Mouse (Mus musculus) MEL (cell line): ENCODE data around the gene Rpl19. TPM values are rescaled to one million over a fixed set of nuclear protein-coding genes. Genes with fewer than 3 reads are reported as not detected.

Experiments used
- DNase-seq: peaks from one replicate; pipeline ENCODE4 v3.0.0; 2011; ENCODE audit warnings: low read depth, low spot score
- H3K27ac ChIP-seq: 2 replicates; pipeline ENCODE4 v1.5.1; 2012; ENCODE audit warnings: low read depth, mild to moderate bottlenecking, control low read depth, low read length, moderate library complexity; ENCODE audit not compliant: control insufficient read depth
- H3K27me3 ChIP-seq, 2 experiments: fragments of 150-350 bp in 1 of 2; sonication (generic) in 1 of 2; 2 replicates each; pipeline ENCODE4 v1.6.1; 2012; ENCODE audit warnings: low read length in 2 of 2, mild to moderate bottlenecking in 2 of 2, improper control_type of control experiment in 1 of 2, moderate library complexity in 1 of 2; ENCODE audit not compliant: insufficient read depth in 2 of 2, control insufficient read depth in 1 of 2
- H3K36me3 ChIP-seq, 2 experiments: 2 replicates each; pipeline ENCODE4 v1.6.1; 2012 to 2014; ENCODE audit warnings: low read length in 2 of 2, improper control_type of control experiment in 1 of 2, inconsistent platforms in 1 of 2, mild to moderate bottlenecking in 1 of 2; ENCODE audit not compliant: insufficient read depth in 2 of 2, control insufficient read depth in 1 of 2
- H3K4me1 ChIP-seq, 2 experiments: fragments of 150-350 bp in 1 of 2; sonication (generic) in 1 of 2; 2 replicates each; pipeline ENCODE4 v1.6.1; 2012; ENCODE audit warnings: low read length in 2 of 2, improper control_type of control experiment in 1 of 2, mild to moderate bottlenecking in 1 of 2; ENCODE audit not compliant: insufficient read depth in 2 of 2, control insufficient read depth in 1 of 2
- H3K4me3 ChIP-seq, 2 experiments: fragments of 150-350 bp in 1 of 2; sonication (generic) in 1 of 2; 2 replicates each; pipeline ENCODE4 v1.5.1; 2012; ENCODE audit warnings: low read depth in 2 of 2, low read length in 2 of 2, mild to moderate bottlenecking in 2 of 2, moderate library complexity in 2 of 2, control low read depth in 1 of 2, improper control_type of control experiment in 1 of 2; ENCODE audit not compliant: control insufficient read depth in 1 of 2, insufficient read depth in 1 of 2
- H3K79me2 ChIP-seq: 2 replicates; pipeline ENCODE4 v1.6.1; 2012; ENCODE audit warnings: mild to moderate bottlenecking, low read length, moderate library complexity; ENCODE audit not compliant: control insufficient read depth, poor library complexity, insufficient read depth
- H3K9ac ChIP-seq: 2 replicates; pipeline ENCODE4 v1.6.1; 2012; ENCODE audit warnings: low read depth, mild to moderate bottlenecking, control low read depth, low read length, moderate library complexity; ENCODE audit not compliant: control insufficient read depth, poor library complexity, severe bottlenecking
- H3K9me3 ChIP-seq: fragments of 150-350 bp; sonication (generic); replicated peaks from 2 replicates; pipeline ENCODE4 v1.6.1; 2012; ENCODE audit warnings: mild to moderate bottlenecking, low read length, improper control_type of control experiment, moderate library complexity; ENCODE audit not compliant: insufficient read depth
- CHD1 ChIP-seq: IDR thresholded peaks from 2 replicates; pipeline ENCODE4 v1.6.1; 2012; ENCODE audit warnings: low read depth, mild to moderate bottlenecking, inconsistent platforms, low read length, improper control_type of control experiment
- CTCF ChIP-seq, 3 experiments: IDR thresholded peaks in 2 of 3; conservative IDR thresholded peaks in 1 of 3; 2 replicates each; pipeline ENCODE4 v1.5.1; 2011 to 2012; ENCODE audit warnings: low read length in 3 of 3, low read depth in 2 of 3, mild to moderate bottlenecking in 2 of 3, improper control_type of control experiment in 1 of 3, inconsistent platforms in 1 of 3, mixed read lengths in 1 of 3, moderate library complexity in 1 of 3; ENCODE audit not compliant: control insufficient read depth in 1 of 3, insufficient read depth in 1 of 3, poor library complexity in 1 of 3, severe bottlenecking in 1 of 3
- EP300 ChIP-seq, 2 experiments: IDR thresholded peaks; 2 replicates each; pipeline ENCODE4 v1.6.1; 2011; ENCODE audit warnings: improper control_type of control experiment in 2 of 2, low read length in 2 of 2, low read depth in 1 of 2, mild to moderate bottlenecking in 1 of 2
- ETS1 ChIP-seq: IDR thresholded peaks from 2 replicates; pipeline ENCODE4 v1.6.1; 2012; ENCODE audit warnings: low read depth, mild to moderate bottlenecking, inconsistent platforms, low read length, improper control_type of control experiment, moderate library complexity
- GABPA ChIP-seq: IDR thresholded peaks from 2 replicates; pipeline ENCODE4 v1.6.1; 2012; ENCODE audit warnings: low read depth, mild to moderate bottlenecking, inconsistent platforms, low read length, improper control_type of control experiment, moderate library complexity
- HCFC1 ChIP-seq: IDR thresholded peaks from 2 replicates; pipeline ENCODE4 v1.6.1; 2012; ENCODE audit warnings: low read depth, mild to moderate bottlenecking, inconsistent platforms, low read length, improper control_type of control experiment, moderate library complexity
- MAFK ChIP-seq: IDR thresholded peaks from 2 replicates; pipeline ENCODE4 v1.6.1; 2011; ENCODE audit warnings: low read depth, mild to moderate bottlenecking, low read length, improper control_type of control experiment, borderline replicate concordance
- MAZ ChIP-seq: IDR thresholded peaks from 2 replicates; pipeline ENCODE4 v1.6.1; 2012; ENCODE audit warnings: low read depth, mild to moderate bottlenecking, inconsistent platforms, low read length, improper control_type of control experiment
- MXI1 ChIP-seq: IDR thresholded peaks from 2 replicates; pipeline ENCODE4 v1.6.1; 2011; ENCODE audit warnings: mild to moderate bottlenecking, low read depth, low read length, improper control_type of control experiment
- MYB ChIP-seq: IDR thresholded peaks from 2 replicates; pipeline ENCODE4 v1.6.1; 2011; ENCODE audit warnings: mild to moderate bottlenecking, low read depth, low read length, improper control_type of control experiment
- MYC ChIP-seq: IDR thresholded peaks from 2 replicates; pipeline ENCODE4 v1.6.1; 2011; ENCODE audit warnings: low read depth, mild to moderate bottlenecking, low read length, improper control_type of control experiment, moderate library complexity
- NELFE ChIP-seq: IDR thresholded peaks from 2 replicates; pipeline ENCODE4 v1.6.1; 2011; ENCODE audit warnings: low read depth, low read length, improper control_type of control experiment
- NRF1 ChIP-seq: IDR thresholded peaks from 2 replicates; pipeline ENCODE4 v1.6.1; 2014; ENCODE audit warnings: low read depth, mild to moderate bottlenecking, inconsistent platforms, low read length, improper control_type of control experiment, moderate library complexity; ENCODE audit not compliant: poor library complexity, insufficient read depth, severe bottlenecking
- POLR2AphosphoS2 ChIP-seq: IDR thresholded peaks from 2 replicates; pipeline ENCODE4 v1.6.1; 2011; ENCODE audit warnings: low read length, improper control_type of control experiment
- RAD21 ChIP-seq: IDR thresholded peaks from 2 replicates; pipeline ENCODE4 v1.6.1; 2011; ENCODE audit warnings: mild to moderate bottlenecking, low read depth, low read length, improper control_type of control experiment
- RCOR1 ChIP-seq: IDR thresholded peaks from 2 replicates; pipeline ENCODE4 v1.6.1; 2012; ENCODE audit warnings: low read depth, mild to moderate bottlenecking, inconsistent platforms, low read length, improper control_type of control experiment
- SMC3 ChIP-seq: IDR thresholded peaks from 2 replicates; pipeline ENCODE4 v1.6.1; 2011; ENCODE audit warnings: low read depth, low read length, improper control_type of control experiment
- TAL1 ChIP-seq: IDR thresholded peaks from 2 replicates; pipeline ENCODE4 v1.6.1; 2012; ENCODE audit warnings: mild to moderate bottlenecking, inconsistent platforms, low read length, moderate library complexity, mixed read lengths
- USF2 ChIP-seq, 2 experiments: IDR thresholded peaks; 2 replicates each; pipeline ENCODE4 v1.6.1; 2011 to 2012; ENCODE audit warnings: improper control_type of control experiment in 2 of 2, low read length in 2 of 2, borderline replicate concordance in 1 of 2, inconsistent platforms in 1 of 2, low read depth in 1 of 2, mild to moderate bottlenecking in 1 of 2; ENCODE audit not compliant: insufficient read depth in 1 of 2
- ZMIZ1 ChIP-seq: IDR thresholded peaks from 2 replicates; pipeline ENCODE4 v1.6.1; 2012; ENCODE audit warnings: low read depth, mild to moderate bottlenecking, inconsistent platforms, low read length, improper control_type of control experiment, moderate library complexity
- polyA plus RNA-seq, 2 experiments: library from polyadenylated mRNA; stranded (reverse) in 1 of 2; unstranded in 1 of 2; fragments of >175 nt in 1 of 2; fragments of >200 nt in 1 of 2; gene quantifications; 2 replicates each; pipeline versions ENCODE4 v1.2.1 to v1.2.4; 2012; ENCODE audit warnings: low replicate concordance in 2 of 2, low read depth in 1 of 2; ENCODE audit not compliant: insufficient read length in 2 of 2, insufficient read depth in 1 of 2, missing spikeins in 1 of 2
- total RNA-seq: library from RNA; depleted of rRNA; stranded (reverse); fragments of 300-350 nt; gene quantifications from 2 replicates; pipeline ENCODE4 v1.2.3, GENCODE M21; 2012

Rpl19 gene
- total and polyA plus RNA-seq, 3 experiments = 210 to 4,715 (median 2,650) TPM

DNA sequence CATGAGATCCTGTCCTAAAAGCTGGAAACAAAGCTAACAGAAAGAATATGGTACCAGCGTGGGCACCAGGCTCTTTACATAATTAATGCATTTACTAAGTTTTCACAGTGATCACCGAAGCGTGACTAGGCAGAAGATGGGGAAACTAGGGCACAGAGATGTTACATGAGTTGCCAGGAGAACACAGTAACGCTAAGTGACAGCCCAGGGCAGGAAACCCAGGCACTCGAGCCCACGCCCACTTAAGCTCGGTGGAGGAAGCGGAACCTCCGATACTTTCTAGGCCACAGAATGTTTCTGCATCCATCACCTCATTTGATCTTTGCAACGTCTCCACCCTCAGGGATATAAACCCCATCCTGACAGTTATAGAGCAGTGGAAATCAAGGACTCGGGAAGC is 18.4 kb upstream of the Rpl19 start:
- DNase-seq = no peak
- Histone ChIP-seq H3K27ac (no peak overlapping the region), H3K36me3 (no peaks in the 10 kb centered on the region), H3K27me3 (no peaks in the 10 kb centered on the region), H3K4me3 (no peak overlapping the region), H3K79me2 (no peaks in the 10 kb centered on the region), H3K9ac (no peak overlapping the region), H3K9me3 (no peaks in the 10 kb centered on the region), H3K4me1 (no peaks in the 10 kb centered on the region)
- TF ChIP-seq EP300 (IDR thresholded peaks at IDR 0.05; ENCODE audit: low read depth in 1 of 2, low read length in 2 of 2) (no peak), RAD21 (no peak), HCFC1 (no peak), MYB (no peak), SMC3 (no peak), CHD1 (no peak), GABPA (no peak), NRF1 (no peak), CTCF (IDR thresholded peaks at IDR 0.05 in 2 of 3, conservative IDR thresholded peaks at IDR 0.05 in 1 of 3; ENCODE audit: control insufficient read depth in 1 of 3, insufficient read depth in 1 of 3, low read depth in 2 of 3, low read length in 3 of 3, poor library complexity in 1 of 3, severe bottlenecking in 1 of 3) (no peak), ETS1 (no peak), ZMIZ1 (no peak), MYC (no peak), MAZ (no peak), TAL1 (no peak), MXI1 (no peak), RCOR1 (no peak), MAFK (no peak), NELFE (no peak)

DNA sequence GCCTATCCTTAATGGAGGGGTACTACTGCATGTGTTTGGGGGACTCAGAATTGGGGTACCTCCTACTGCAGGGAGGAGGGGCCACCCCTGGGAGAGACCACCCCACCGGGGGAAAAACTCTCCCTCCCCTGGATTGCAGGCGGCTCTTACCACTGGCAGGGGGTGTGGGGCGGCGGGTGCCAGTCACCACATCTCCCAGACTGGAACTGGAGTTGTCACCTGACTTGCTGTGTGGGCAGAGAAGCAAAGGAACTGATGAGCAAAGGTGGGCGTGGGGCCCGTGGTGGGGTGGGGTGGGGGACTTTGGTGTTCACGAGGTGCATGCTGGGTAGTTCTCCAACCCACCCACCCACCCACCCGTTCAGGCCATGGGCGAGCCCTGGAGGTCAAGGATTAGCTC is 14.8 kb upstream of the Rpl19 start:
- Histone ChIP-seq H3K27ac (no peak overlapping the region), H3K4me1 (no peaks in the 10 kb centered on the region)
- no peak for DNase-seq
- TF ChIP-seq MYB = no peak
- TF ChIP-seq USF2 (IDR thresholded peaks at IDR 0.05; ENCODE audit: borderline replicate concordance in 1 of 2, insufficient read depth in 1 of 2, low read depth in 1 of 2, low read length in 2 of 2) = no peak
- no peak for TF ChIP-seq POLR2AphosphoS2
- TF ChIP-seq, all 39 proteins: peak for 0
- no peaks in the 10 kb centered on the region for H3K79me2 ChIP-seq
- no peaks in the 10 kb centered on the region for H3K9me3 ChIP-seq
- H3K36me3 ChIP-seq = no peaks in the 10 kb centered on the region
- no peak overlapping the region for H3K9ac ChIP-seq
- no peaks in the 10 kb centered on the region for H3K27me3 ChIP-seq
- no peak overlapping the region for H3K4me3 ChIP-seq
